Mouse (Mus musculus) limb, embryonic 11.5 days (tissue): ENCODE data around the gene Hunk. TPM values are rescaled to one million over a fixed set of nuclear protein-coding genes. Genes with fewer than 3 reads are reported as not detected.

Experiments
- ATAC-seq: fragments of 200-750 bp; cut with Nextera tagmentation; 2 replicates; pipeline ENCODE4 v1.8.0; 2017; ENCODE audit warnings: low read depth; ENCODE audit not compliant: insufficient number of reproducible peaks, low FRiP score, low TSS enrichment
- DNase-seq: peaks from one replicate; pipeline ENCODE4 v3.0.0-alpha.2; 2015; ENCODE audit warnings: low spot score
- H3K27ac ChIP-seq: fragments of 300-500 bp; sonication (generic); replicated peaks from 2 replicates; pipeline ENCODE4 v1.5.1; 2014; ENCODE audit warnings: low read depth, mild to moderate bottlenecking, low read length
- H3K27me3 ChIP-seq: fragments of 300-500 bp; sonication (generic); 2 replicates; pipeline ENCODE4 v1.6.1; 2014; ENCODE audit warnings: mild to moderate bottlenecking, low read length, mixed read lengths; ENCODE audit not compliant: control insufficient read depth, insufficient read depth
- H3K36me3 ChIP-seq: fragments of 300-500 bp; sonication (generic); 2 replicates; pipeline ENCODE4 v1.6.1; 2014; ENCODE audit warnings: mild to moderate bottlenecking, low read length, moderate library complexity, mixed read lengths; ENCODE audit not compliant: control insufficient read depth, insufficient read depth
- H3K4me1 ChIP-seq: fragments of 300-500 bp; sonication (generic); 2 replicates; pipeline ENCODE4 v1.6.1; 2014; ENCODE audit warnings: low read length, mixed read lengths; ENCODE audit not compliant: control insufficient read depth, insufficient read depth
- H3K4me2 ChIP-seq: fragments of 300-500 bp; sonication (generic); 2 replicates; pipeline ENCODE4 v1.6.1; 2014; ENCODE audit warnings: low read depth, mild to moderate bottlenecking, moderate library complexity; ENCODE audit not compliant: severe bottlenecking
- H3K4me3 ChIP-seq: fragments of 300-500 bp; sonication (generic); 2 replicates; pipeline ENCODE4 v1.5.1; 2014; ENCODE audit warnings: low read depth, low read length
- H3K9ac ChIP-seq: fragments of 300-500 bp; sonication (generic); 2 replicates; pipeline ENCODE4 v1.6.1; 2014; ENCODE audit warnings: mild to moderate bottlenecking, low read length
- H3K9me3 ChIP-seq: fragments of 300-500 bp; sonication (generic); 2 replicates; pipeline ENCODE4 v1.6.1; 2016; ENCODE audit warnings: low read length; ENCODE audit not compliant: control insufficient read depth
- WGBS: fragments of 180-500 bp; shearing (Covaris S2); extraction: QIAGEN DNeasy Blood & Tissue Kit; methylation state at CpG from one replicate; pipeline ENCODE4 v1.1.7; 2014; 5-methylcytosine and 5-hydroxymethylcytosine counted together
- polyA plus RNA-seq: library from polyadenylated mRNA; unstranded; fragments of >200 nt; fragmentation: Nextera tagmentation; extraction: Ambion mirVana; gene quantifications from 2 replicates; pipeline ENCODE4 v1.2.1, GENCODE M21; 2014

Hunk gene
- polyA plus RNA-seq, 1 experiment from 2014 or later: 19.0 TPM

- Histone ChIP-seq H3K9me3 (no peaks in the 10 kb centered on the region), H3K27ac (peak overlapping the region; percentile 98), H3K27me3 (no peaks in the 10 kb centered on the region), H3K4me2 (peak overlapping the region; percentile 95), H3K36me3 (peaks cover 9% of the 10 kb centered on the region; the same call in 1 of the 2 replicates), H3K4me1 (peaks cover 19% of the 10 kb centered on the region), H3K9ac (peak overlapping the region; percentile 97), H3K4me3 (peak overlapping the region; percentile 96)
- peak; percentile 66 for ATAC-seq
- under 1% methylated on average over 48 of the region's 49 CpGs for WGBS
- peak; percentile 85 for DNase-seq
Observed at GRCm38 (mm10) chr16:90386514-90387160, 824 bp downstream of the Hunk start.

- H3K4me1 ChIP-seq: peaks cover 19% of the 10 kb centered on the region
- H3K27me3 ChIP-seq: no peaks in the 10 kb centered on the region
- H3K36me3 ChIP-seq: peaks cover 14% of the 10 kb centered on the region
- peak; percentile 73 for DNase-seq
- peak overlapping the region; percentile 97 for H3K9ac ChIP-seq
- no peaks in the 10 kb centered on the region for H3K9me3 ChIP-seq
- peak overlapping the region; percentile 96 for H3K4me3 ChIP-seq
- 0% methylated on average over 12 of the region's 12 CpGs for WGBS
- peak overlapping the region; percentile 98 for H3K27ac ChIP-seq
- peak overlapping the region; percentile 95 for H3K4me2 ChIP-seq
- ATAC-seq: peak; percentile 1
Observed at GRCm38 (mm10) chr16:90387161-90387671, 1.4 kb downstream of the Hunk start.

- ATAC-seq (no peak), DNase-seq (no peak)
- Histone ChIP-seq H3K9me3 (no peaks in the 10 kb centered on the region), H3K27ac (no peak overlapping the region), H3K4me3 (peak overlapping the region; percentile 96), H3K36me3 (peaks cover 17% of the 10 kb centered on the region), H3K9ac (peak overlapping the region; percentile 43; the same call in 1 of the 2 replicates), H3K4me1 (peaks cover 19% of the 10 kb centered on the region), H3K4me2 (peak overlapping the region; percentile 95), H3K27me3 (no peaks in the 10 kb centered on the region)
- 55% methylated on average over 4 of the region's 4 CpGs for WGBS
Observed at GRCm38 (mm10) chr16:90387961-90388360, 2.1 kb downstream of the Hunk start.

DNA sequence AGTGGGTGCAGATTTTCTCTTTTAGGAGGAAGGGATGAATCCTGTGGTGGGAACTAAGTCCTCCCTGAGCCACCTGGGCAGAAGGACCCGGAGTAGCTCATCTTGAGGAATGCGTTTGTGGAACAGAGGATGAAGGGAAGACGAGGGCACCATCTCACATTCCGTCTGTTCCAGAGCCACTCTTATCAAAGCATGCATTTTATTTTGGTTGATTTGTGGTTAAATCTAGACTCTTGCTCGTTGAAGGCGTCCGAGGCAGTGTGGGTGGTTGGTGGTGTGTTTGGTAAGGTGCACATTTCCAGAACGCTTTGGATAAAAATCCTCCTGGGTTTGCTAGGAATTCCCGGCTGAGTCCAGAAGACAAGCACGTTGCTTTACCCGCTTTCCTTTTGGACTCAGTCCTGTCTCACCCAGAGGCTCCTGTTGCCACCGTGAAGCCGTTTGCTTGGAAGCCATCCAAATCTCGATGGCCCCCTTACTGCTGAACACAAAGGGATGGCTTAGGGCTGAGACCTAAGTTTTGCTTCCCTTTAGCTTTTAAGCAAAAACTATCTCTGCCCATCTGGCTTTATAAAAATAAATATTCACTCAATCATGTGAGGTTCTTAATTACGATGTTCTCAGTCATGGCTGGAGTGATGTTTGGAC lies 3.4 kb downstream of the Hunk start:
- ATAC-seq: no peak
- DNase-seq: no peak

GRCm38 (mm10) chr16:90390731-90391130 lies 4.9 kb downstream of the Hunk start:
- Histone ChIP-seq H3K9ac (no peak overlapping the region), H3K27ac (no peak overlapping the region), H3K4me1 (peaks cover 15% of the 10 kb centered on the region), H3K9me3 (no peaks in the 10 kb centered on the region), H3K4me3 (no peak overlapping the region), H3K27me3 (no peaks in the 10 kb centered on the region), H3K4me2 (no peak overlapping the region), H3K36me3 (peaks cover 17% of the 10 kb centered on the region)
- DNase-seq (no peak), ATAC-seq (no peak)
- WGBS: 91% methylated on average over 16 of the region's 16 CpGs

More for the DNA sequence above, 3.4 kb downstream of the Hunk start:
- 86% methylated on average over 15 of the region's 15 CpGs for WGBS
- Histone ChIP-seq H3K36me3 (peaks cover 17% of the 10 kb centered on the region), H3K27me3 (no peaks in the 10 kb centered on the region), H3K9me3 (no peaks in the 10 kb centered on the region), H3K4me3 (peak overlapping the region; percentile 96; the same call in 1 of the 2 replicates), H3K4me2 (peak overlapping the region; percentile 95; the same call in 1 of the 2 replicates), H3K9ac (0 out of 2 replicates have a peak overlapping the region, but pooled peaks have one; percentile 2), H3K27ac (no peak overlapping the region), H3K4me1 (peaks cover 19% of the 10 kb centered on the region)

DNA sequence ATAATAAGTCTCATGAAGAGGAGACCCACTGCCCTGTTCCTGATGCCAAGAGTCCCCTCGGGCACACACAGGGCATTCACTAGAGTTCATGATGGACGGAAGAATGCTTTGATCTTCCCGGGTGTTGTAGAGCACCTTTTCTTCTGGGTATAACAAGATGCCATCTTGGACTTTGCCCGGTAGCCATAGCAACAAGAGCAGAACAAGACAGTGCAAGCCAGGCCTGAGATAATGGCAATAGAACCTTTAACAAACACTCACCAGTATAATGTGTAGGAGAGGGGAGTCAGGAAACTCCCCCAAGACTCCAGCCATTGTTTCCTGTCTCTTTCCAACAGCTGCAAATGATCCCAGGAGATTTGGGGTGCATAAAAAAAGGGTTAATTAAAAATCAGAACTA lies 8.9 kb downstream of the Hunk start:
- no peak for ATAC-seq
- no peaks in the 10 kb centered on the region for H3K4me1 ChIP-seq
- peaks cover 17% of the 10 kb centered on the region for H3K36me3 ChIP-seq
- no peak for DNase-seq
- H3K9ac ChIP-seq: no peak overlapping the region
- H3K27ac ChIP-seq: no peak overlapping the region
- H3K4me3 ChIP-seq: no peak overlapping the region
- no peaks in the 10 kb centered on the region for H3K9me3 ChIP-seq
- 86% methylated on average over 4 of the region's 4 CpGs for WGBS
- H3K27me3 ChIP-seq: no peaks in the 10 kb centered on the region
- H3K4me2 ChIP-seq: no peak overlapping the region

DNA sequence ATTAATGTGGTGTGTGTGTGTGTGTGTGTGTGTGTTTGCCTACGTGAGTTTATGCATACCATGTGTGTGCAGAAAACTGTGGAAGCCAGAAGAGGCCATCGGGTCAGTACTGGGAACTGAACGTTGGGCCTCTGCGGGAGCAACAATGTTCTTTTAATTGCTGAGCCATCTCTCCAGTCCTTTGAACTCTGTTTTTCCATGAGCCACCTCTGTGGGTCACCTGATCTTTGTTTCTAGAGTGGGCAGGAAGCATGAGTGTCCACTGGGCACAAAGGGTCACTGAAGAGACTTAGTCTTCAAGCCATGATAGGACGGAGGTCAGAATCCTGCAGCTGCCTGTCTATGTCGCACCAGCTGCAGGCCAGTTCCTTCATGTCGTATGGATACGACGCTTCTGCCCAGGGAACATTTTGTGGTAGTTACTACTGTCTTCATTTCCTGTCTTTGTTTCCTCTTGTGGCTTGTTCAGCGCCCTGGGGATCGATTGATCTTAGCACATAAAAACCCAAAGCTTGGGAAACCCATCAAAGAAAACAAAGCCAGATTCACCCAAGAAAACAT lies 10.3 kb downstream of the Hunk start:
- Histone ChIP-seq H3K27me3 (no peaks in the 10 kb centered on the region), H3K9ac (no peak overlapping the region), H3K36me3 (peaks cover 13% of the 10 kb centered on the region), H3K27ac (no peak overlapping the region), H3K4me1 (peaks cover 8% of the 10 kb centered on the region), H3K4me2 (no peak overlapping the region), H3K9me3 (no peaks in the 10 kb centered on the region), H3K4me3 (no peak overlapping the region)
- WGBS: 74% methylated on average over 11 of the region's 11 CpGs
- DNase-seq: no peak
- no peak for ATAC-seq

DNA sequence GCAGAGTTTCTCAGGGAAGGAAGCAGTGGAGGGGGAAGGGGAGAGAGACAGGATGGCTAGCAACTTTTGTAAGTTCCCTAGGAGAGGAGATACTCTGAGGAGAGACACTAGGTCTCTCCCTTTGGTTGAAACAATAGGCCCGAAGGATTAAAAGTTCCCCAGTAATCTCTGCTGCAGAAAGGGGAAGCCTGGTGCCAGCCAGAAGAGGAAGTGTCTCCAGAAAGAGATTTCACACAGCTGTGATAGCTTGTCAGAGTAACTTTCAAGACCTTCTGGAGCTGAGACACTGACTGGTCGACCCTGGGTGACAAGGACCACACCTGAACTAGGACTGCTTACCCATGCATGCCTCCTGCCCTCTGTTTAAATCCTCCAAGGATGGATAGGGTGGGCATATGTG lies 11.1 kb downstream of the Hunk start:
- Histone ChIP-seq H3K36me3 (peaks cover 7% of the 10 kb centered on the region), H3K4me3 (no peak overlapping the region), H3K9ac (no peak overlapping the region), H3K27me3 (no peaks in the 10 kb centered on the region), H3K4me1 (peaks cover 15% of the 10 kb centered on the region), H3K9me3 (no peaks in the 10 kb centered on the region), H3K27ac (no peak overlapping the region), H3K4me2 (no peak overlapping the region)
- no peak for DNase-seq
- ATAC-seq: no peak
- WGBS: 65% methylated on average over 2 of the region's 2 CpGs
